Mouse (Mus musculus): ENCODE measurements around the gene Fras1. TPM values are rescaled to one million over a fixed set of nuclear protein-coding genes. Genes with fewer than 3 reads are reported as not detected.

Fras1 gene
- polyA plus RNA-seq, 1 experiment from 2014 or later, result 43.9 TPM

DNA sequence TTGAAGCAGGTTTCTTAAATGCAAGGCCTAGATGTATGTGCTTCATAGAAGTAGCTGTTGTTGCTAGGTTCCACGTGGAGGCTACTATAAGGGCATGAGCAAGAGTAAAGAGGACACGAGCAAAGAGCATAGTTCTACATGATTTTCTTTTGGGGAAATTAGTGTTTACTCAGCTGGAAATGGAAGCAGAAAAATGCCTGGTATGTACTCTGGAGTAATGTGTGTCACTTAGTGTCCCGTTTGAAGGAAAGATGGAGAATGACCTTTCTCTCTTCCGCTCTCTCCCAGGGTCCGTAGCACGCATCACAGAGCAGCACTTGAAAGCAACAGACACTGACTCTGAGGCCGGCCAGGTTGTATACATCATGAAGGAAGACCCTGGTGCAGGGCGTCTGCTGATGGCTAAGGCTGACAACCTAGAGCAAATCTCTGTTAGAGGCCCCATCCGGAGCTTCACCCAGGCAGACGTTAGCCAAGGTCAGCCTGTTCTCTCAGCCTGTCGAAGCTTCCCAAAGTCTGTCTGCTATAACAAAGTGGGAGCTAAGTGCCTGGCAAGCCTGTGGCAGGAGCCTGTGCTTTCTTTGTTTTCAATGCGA is 338.4 kb downstream of the Fras1 start:
- Histone ChIP-seq H3K9me3 (replicated peaks; ENCODE audit: control insufficient read depth, low read length) (no peaks in the 10 kb centered on the region), H3K9ac (ENCODE audit: low read depth, low read length) (no peak overlapping the region), H3K27me3 (ENCODE audit: control insufficient read depth, insufficient read depth, low read length) (no peaks in the 10 kb centered on the region), H3K27ac (ENCODE audit: low read depth, low read length) (no peak overlapping the region), H3K36me3 (ENCODE audit: control insufficient read depth, insufficient read depth, low read length) (peaks cover 2% of the 10 kb centered on the region; the same call in 1 of the 2 replicates), H3K4me1 (ENCODE audit: control insufficient read depth, insufficient read depth, low read length) (peaks cover 9% of the 10 kb centered on the region), H3K4me3 (ENCODE audit: low read depth, low read length) (no peak overlapping the region), H3K4me2 (no peak overlapping the region)
- 40% methylated on average over 12 of the region's 12 CpGs for WGBS (ENCODE audit: insufficient replicate concordance)
- no peak for ATAC-seq (replicated peaks; ENCODE audit: insufficient number of reproducible peaks, low FRiP score, low TSS enrichment)

DNA sequence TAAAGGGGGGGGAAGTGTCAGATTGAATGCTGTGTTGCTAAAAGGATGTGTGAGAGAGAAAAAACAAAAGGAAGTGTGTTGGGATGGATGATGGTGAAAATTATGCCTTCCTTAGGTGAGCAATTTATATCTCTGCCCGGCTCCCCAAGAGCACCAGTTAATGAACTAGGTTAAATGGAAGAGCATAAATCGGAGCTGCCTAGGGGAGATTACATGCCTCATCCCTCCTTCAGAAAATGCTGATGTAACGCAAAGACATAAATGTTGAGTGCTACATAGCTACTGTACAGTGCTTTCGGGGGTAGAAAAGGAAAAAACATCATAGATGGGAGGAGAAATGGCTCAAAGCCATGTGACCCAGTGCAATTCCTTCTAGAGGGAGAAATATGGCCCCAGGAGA is 339.0 kb downstream of the Fras1 start:
- H3K9me3 ChIP-seq (replicated peaks; ENCODE audit: control insufficient read depth, low read length), result no peaks in the 10 kb centered on the region
- H3K36me3 ChIP-seq (ENCODE audit: control insufficient read depth, insufficient read depth, low read length), result peaks cover 2% of the 10 kb centered on the region; the same call in 1 of the 2 replicates
- H3K4me1 ChIP-seq (ENCODE audit: control insufficient read depth, insufficient read depth, low read length), result peaks cover 9% of the 10 kb centered on the region
- no peak overlapping the region for H3K4me2 ChIP-seq
- H3K27ac ChIP-seq (ENCODE audit: low read depth, low read length), result no peak overlapping the region
- no peaks in the 10 kb centered on the region for H3K27me3 ChIP-seq (ENCODE audit: control insufficient read depth, insufficient read depth, low read length)
- WGBS (ENCODE audit: insufficient replicate concordance), result 75% methylated on average over 4 of the region's 4 CpGs
- ATAC-seq (replicated peaks; ENCODE audit: insufficient number of reproducible peaks, low FRiP score, low TSS enrichment), result no peak
- H3K9ac ChIP-seq (ENCODE audit: low read depth, low read length), result no peak overlapping the region
- no peak overlapping the region for H3K4me3 ChIP-seq (ENCODE audit: low read depth, low read length)

DNA sequence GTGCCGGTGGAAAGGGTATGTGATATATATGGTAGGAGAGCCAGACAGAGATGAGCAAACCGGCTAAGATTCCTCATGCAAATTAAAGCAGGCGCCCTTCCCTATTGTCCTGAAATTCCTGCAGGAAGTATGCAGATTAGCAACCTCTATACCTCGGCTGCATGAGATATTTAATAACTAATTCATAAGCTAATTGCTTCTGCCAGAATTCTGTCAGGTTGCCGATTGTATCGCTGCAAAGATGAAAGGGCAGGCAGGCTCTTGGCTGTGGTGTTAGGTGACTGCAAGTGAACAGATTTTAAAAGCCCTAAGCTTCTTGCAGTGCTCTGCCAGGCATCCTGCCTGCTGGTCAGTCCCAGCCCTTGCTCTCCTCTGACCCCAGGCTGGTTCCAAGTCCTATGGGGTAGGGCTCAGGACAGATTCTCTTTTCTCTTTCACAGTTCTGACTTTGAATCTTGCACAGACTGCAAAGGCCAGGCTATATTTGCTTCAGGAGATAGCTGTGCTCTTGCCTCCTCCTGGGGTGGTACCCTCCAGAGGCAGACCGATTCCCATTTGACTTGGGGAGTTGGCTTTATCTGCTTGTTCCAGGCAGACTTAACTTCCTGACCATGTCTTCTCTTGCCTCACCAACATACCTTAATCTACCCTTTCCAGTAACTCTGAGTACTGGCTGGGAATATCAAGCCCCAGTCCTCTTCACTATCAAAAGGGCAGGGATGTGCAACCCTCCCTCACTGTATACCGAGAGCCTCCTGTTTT is 342.7 kb downstream of the Fras1 start:
- peaks cover 3% of the 10 kb centered on the region; the same call in 1 of the 2 replicates for H3K36me3 ChIP-seq (ENCODE audit: control insufficient read depth, insufficient read depth, low read length)
- no peak overlapping the region for H3K4me2 ChIP-seq
- H3K27ac ChIP-seq (ENCODE audit: low read depth, low read length), result no peak overlapping the region
- WGBS (ENCODE audit: insufficient replicate concordance), result 40% methylated on average over 8 of the region's 8 CpGs
- H3K4me1 ChIP-seq (ENCODE audit: control insufficient read depth, insufficient read depth, low read length), result peaks cover 9% of the 10 kb centered on the region
- H3K9me3 ChIP-seq (replicated peaks; ENCODE audit: control insufficient read depth, low read length), result no peaks in the 10 kb centered on the region
- ATAC-seq (replicated peaks; ENCODE audit: insufficient number of reproducible peaks, low FRiP score, low TSS enrichment), result no peak
- H3K4me3 ChIP-seq (ENCODE audit: low read depth, low read length), result no peak overlapping the region
- H3K9ac ChIP-seq (ENCODE audit: low read depth, low read length), result no peak overlapping the region
- H3K27me3 ChIP-seq (ENCODE audit: control insufficient read depth, insufficient read depth, low read length), result no peaks in the 10 kb centered on the region

DNA sequence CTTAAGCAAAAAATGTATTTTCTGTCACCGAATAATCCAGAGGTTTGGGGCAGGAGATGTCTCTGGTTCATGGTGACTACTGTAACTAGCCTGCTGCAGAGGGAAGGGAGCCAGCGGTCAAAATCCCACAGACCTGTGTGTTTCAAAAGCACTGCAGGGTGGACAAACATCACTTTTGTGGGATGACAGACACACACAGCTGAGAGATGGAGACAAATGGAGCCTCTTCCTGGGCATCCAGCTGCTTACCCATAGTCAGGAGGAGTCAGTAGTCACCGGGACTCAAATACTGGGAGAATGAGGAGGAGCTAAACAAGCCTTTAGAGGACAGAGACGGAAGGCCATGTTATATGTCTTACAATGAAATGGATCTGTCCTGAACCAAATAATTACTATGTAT is 343.9 kb downstream of the Fras1 start:
- Histone ChIP-seq H3K4me2 (no peak overlapping the region), H3K9ac (ENCODE audit: low read depth, low read length) (no peak overlapping the region), H3K4me3 (ENCODE audit: low read depth, low read length) (no peak overlapping the region), H3K36me3 (ENCODE audit: control insufficient read depth, insufficient read depth, low read length) (peaks cover 3% of the 10 kb centered on the region; the same call in 1 of the 2 replicates), H3K27me3 (ENCODE audit: control insufficient read depth, insufficient read depth, low read length) (no peaks in the 10 kb centered on the region), H3K4me1 (ENCODE audit: control insufficient read depth, insufficient read depth, low read length) (peaks cover 6% of the 10 kb centered on the region; the same call in 1 of the 2 replicates), H3K27ac (ENCODE audit: low read depth, low read length) (no peak overlapping the region), H3K9me3 (replicated peaks; ENCODE audit: control insufficient read depth, low read length) (no peaks in the 10 kb centered on the region)
- ATAC-seq (replicated peaks; ENCODE audit: insufficient number of reproducible peaks, low FRiP score, low TSS enrichment), result no peak
- 89% methylated on average over 4 of the region's 4 CpGs for WGBS (ENCODE audit: insufficient replicate concordance)

DNA sequence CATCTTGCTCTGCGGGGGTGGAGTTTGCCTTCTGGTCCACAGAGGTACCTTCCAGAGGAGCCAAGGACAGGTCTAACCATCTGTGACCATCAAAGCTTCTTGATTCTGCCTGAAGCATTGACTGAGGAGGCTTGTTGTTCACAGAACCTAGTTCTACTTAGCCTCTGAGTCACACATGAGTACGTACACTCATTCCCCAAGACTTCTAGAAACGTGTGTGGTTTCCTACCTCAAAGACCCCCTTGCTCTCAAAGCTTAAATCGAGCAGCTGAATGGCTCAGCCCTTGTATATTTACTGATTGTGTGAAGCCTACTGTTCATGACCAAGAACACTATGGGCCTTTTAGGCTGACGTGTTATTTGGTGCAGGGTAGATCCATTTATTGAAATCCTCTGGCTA is 344.8 kb downstream of the Fras1 start:
- Histone ChIP-seq H3K9ac (ENCODE audit: low read depth, low read length) (no peak overlapping the region), H3K27ac (ENCODE audit: low read depth, low read length) (no peak overlapping the region), H3K4me3 (ENCODE audit: low read depth, low read length) (no peak overlapping the region), H3K4me2 (no peak overlapping the region), H3K27me3 (ENCODE audit: control insufficient read depth, insufficient read depth, low read length) (no peaks in the 10 kb centered on the region), H3K36me3 (ENCODE audit: control insufficient read depth, insufficient read depth, low read length) (peaks cover 3% of the 10 kb centered on the region), H3K4me1 (ENCODE audit: control insufficient read depth, insufficient read depth, low read length) (peaks cover 6% of the 10 kb centered on the region; the same call in 1 of the 2 replicates), H3K9me3 (replicated peaks; ENCODE audit: control insufficient read depth, low read length) (no peaks in the 10 kb centered on the region)
- 82% methylated on average over 5 of the region's 5 CpGs for WGBS (ENCODE audit: insufficient replicate concordance)
- ATAC-seq (replicated peaks; ENCODE audit: insufficient number of reproducible peaks, low FRiP score, low TSS enrichment), result no peak

DNA sequence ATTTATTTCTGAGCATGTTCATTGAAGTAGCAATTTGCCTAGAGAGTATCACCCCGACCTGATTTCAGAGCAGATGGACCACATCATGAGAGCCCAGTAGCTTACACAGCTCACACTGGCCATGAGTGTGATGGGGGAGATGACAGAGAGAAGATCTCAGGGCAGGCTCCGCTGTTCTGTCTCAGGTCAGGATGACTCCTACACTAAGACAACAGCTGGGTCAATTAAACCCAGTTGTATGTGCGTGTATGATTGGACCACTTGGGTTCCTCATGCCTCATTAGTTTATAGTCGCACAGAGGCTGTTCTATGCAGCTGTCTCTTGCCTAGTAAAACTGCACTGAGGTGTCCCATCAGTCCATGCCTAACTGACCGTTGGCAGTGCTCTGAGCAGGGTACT is 345.5 kb downstream of the Fras1 start:
- H3K9me3 ChIP-seq (replicated peaks; ENCODE audit: control insufficient read depth, low read length), result no peaks in the 10 kb centered on the region
- no peak overlapping the region for H3K4me2 ChIP-seq
- ATAC-seq (replicated peaks; ENCODE audit: insufficient number of reproducible peaks, low FRiP score, low TSS enrichment), result no peak
- peaks cover 6% of the 10 kb centered on the region; the same call in 1 of the 2 replicates for H3K4me1 ChIP-seq (ENCODE audit: control insufficient read depth, insufficient read depth, low read length)
- H3K36me3 ChIP-seq (ENCODE audit: control insufficient read depth, insufficient read depth, low read length), result peaks cover 3% of the 10 kb centered on the region
- 82% methylated on average over 5 of the region's 5 CpGs for WGBS (ENCODE audit: insufficient replicate concordance)
- H3K27me3 ChIP-seq (ENCODE audit: control insufficient read depth, insufficient read depth, low read length), result no peaks in the 10 kb centered on the region
- no peak overlapping the region for H3K4me3 ChIP-seq (ENCODE audit: low read depth, low read length)
- no peak overlapping the region for H3K9ac ChIP-seq (ENCODE audit: low read depth, low read length)
- no peak overlapping the region for H3K27ac ChIP-seq (ENCODE audit: low read depth, low read length)

DNA sequence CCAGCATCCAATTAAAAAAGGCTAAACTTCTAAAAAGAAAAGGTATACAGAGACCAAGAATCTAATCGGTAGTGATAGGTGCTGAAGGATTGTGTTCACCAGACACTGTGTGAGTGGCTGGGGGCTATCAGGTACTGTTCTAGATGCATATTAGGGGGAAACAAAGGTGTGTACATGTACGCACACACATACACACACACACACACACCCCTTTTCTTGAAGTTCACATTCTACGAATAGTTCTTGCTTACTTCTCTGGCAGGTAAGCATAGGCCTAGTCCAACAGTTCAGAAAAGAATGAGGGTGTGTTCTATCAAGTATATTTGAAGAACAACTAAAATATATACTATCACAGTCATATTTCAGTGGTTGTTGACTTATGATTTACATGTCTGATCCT is 348.9 kb downstream of the Fras1 start:
- no peak overlapping the region for H3K27ac ChIP-seq (ENCODE audit: low read depth, low read length)
- no peak overlapping the region for H3K9ac ChIP-seq (ENCODE audit: low read depth, low read length)
- ATAC-seq (replicated peaks; ENCODE audit: insufficient number of reproducible peaks, low FRiP score, low TSS enrichment), result no peak
- no peaks in the 10 kb centered on the region for H3K4me1 ChIP-seq (ENCODE audit: control insufficient read depth, insufficient read depth, low read length)
- peaks cover 3% of the 10 kb centered on the region; the same call in 1 of the 2 replicates for H3K36me3 ChIP-seq (ENCODE audit: control insufficient read depth, insufficient read depth, low read length)
- 68% methylated on average over 3 of the region's 3 CpGs for WGBS (ENCODE audit: insufficient replicate concordance)
- no peaks in the 10 kb centered on the region for H3K27me3 ChIP-seq (ENCODE audit: control insufficient read depth, insufficient read depth, low read length)
- no peak overlapping the region for H3K4me3 ChIP-seq (ENCODE audit: low read depth, low read length)
- H3K4me2 ChIP-seq, result no peak overlapping the region
- H3K9me3 ChIP-seq (replicated peaks; ENCODE audit: control insufficient read depth, low read length), result no peaks in the 10 kb centered on the region

DNA sequence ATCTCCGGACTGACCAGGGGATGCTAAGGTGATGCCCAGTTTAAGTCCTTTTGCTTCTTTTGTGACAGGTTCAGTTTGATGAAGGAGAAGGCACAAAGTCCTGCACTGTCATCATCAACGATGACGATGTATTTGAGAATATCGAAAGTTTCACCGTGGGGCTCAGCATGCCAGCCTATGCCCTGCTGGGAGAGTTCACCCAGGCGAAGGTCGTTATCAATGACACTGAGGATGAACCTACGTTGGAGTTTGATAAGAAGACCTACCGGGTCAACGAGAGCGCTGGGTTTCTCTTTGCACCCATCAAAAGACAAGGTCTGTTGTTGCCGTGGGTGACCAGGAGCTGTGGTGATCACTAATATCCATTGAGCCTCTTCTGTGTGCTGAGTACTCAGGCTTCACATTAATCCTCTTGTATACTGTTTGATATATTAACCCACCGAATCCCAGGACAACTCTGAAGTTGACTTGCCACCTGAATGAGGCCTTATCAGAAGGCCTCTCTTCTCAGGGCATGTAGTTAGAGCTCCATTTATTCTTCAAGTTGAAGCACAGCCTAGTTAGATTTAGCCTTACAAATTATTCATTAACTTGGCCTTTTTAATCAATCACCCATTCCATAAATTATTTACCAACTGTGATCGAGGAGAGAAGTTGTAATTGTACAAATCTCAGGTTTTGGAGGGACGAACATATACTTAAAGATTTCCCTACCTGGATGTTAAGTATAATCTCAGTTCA is 365.6 kb downstream of the Fras1 start:
- Histone ChIP-seq H3K27ac (ENCODE audit: low read depth, low read length) (no peak overlapping the region), H3K27me3 (ENCODE audit: control insufficient read depth, insufficient read depth, low read length) (no peaks in the 10 kb centered on the region), H3K9me3 (replicated peaks; ENCODE audit: control insufficient read depth, low read length) (no peaks in the 10 kb centered on the region), H3K4me1 (ENCODE audit: control insufficient read depth, insufficient read depth, low read length) (no peaks in the 10 kb centered on the region), H3K4me3 (ENCODE audit: low read depth, low read length) (no peak overlapping the region), H3K4me2 (no peak overlapping the region), H3K36me3 (ENCODE audit: control insufficient read depth, insufficient read depth, low read length) (0 out of 2 replicates have a peak, but pooled peaks cover 7% of the 10 kb centered on the region), H3K9ac (ENCODE audit: low read depth, low read length) (no peak overlapping the region)
- ATAC-seq (replicated peaks; ENCODE audit: insufficient number of reproducible peaks, low FRiP score, low TSS enrichment), result no peak
- WGBS (ENCODE audit: insufficient replicate concordance), result 82% methylated on average over 15 of the region's 15 CpGs
